3 mouse cellular contexts compared by ENCODE assay signal in genomic region chr11:106490600-106490999, GRCm38 (mm10). TPM values are rescaled to one million over a fixed set of nuclear protein-coding genes. Genes with fewer than 3 reads are reported as not detected.
DNase-seq lines count a peak whose midpoint lies in the region; TF ChIP-seq lines count a peak whose summit lies in the region.
"Not testable (repeated sequence)": the region's sequence is repeated elsewhere in the genome, so short reads cannot be mapped to it uniquely, and the experiment has no call there.

No protein-coding gene starts in this region.

- TF ChIP-seq CTCF in CH12.LX (conservative IDR thresholded peaks at IDR 0.05 in 1 of 2, IDR thresholded peaks at IDR 0.05 in 1 of 2; ENCODE audit: low read depth in 2 of 2, low read length in 2 of 2); MEL (IDR thresholded peaks at IDR 0.05 in 2 of 3, conservative IDR thresholded peaks at IDR 0.05 in 1 of 3; ENCODE audit: control insufficient read depth in 1 of 3, insufficient read depth in 1 of 3, low read depth in 2 of 3, low read length in 3 of 3, poor library complexity in 1 of 3, severe bottlenecking in 1 of 3): not testable (repeated sequence)

- not testable (repeated sequence) for H3K4me3 ChIP-seq in CH12.LX (replicated peaks in 1 of 3; ENCODE audit: low read depth in 2 of 3, low read length in 2 of 3, poor library complexity in 1 of 3); MEL (ENCODE audit: control insufficient read depth in 1 of 2, insufficient read depth in 1 of 2, low read depth in 2 of 2, low read length in 2 of 2); myocyte

- peaks cover 6 to 34% of the 10 kb centered on the region in 2 experiments for H3K4me1 ChIP-seq in CH12.LX (ENCODE audit: control insufficient read depth in 1 of 2, insufficient read depth in 2 of 2)
- not testable (repeated sequence) for H3K4me1 ChIP-seq in MEL (ENCODE audit: control insufficient read depth in 1 of 2, insufficient read depth in 2 of 2, low read length in 2 of 2)

- not testable (repeated sequence) for TF ChIP-seq RAD21 in CH12.LX (IDR thresholded peaks at IDR 0.05; ENCODE audit: low read depth, low read length); MEL (IDR thresholded peaks at IDR 0.05; ENCODE audit: low read depth, low read length)

- not testable (repeated sequence) for DNase-seq in CH12.LX (ENCODE audit: extremely low read depth); MEL (ENCODE audit: low read depth, low spot score)

- not testable (repeated sequence) for H3K9me3 ChIP-seq in CH12.LX (replicated peaks; ENCODE audit: low read length); MEL (replicated peaks; ENCODE audit: insufficient read depth, low read length)

- TF ChIP-seq EP300 in CH12.LX (IDR thresholded peaks at IDR 0.05; ENCODE audit: low read length); MEL (IDR thresholded peaks at IDR 0.05; ENCODE audit: low read depth in 1 of 2, low read length in 2 of 2): not testable (repeated sequence)

- in situ Hi-C loops in CH12.LX (cut with MboI; ENCODE audit: low pct_ligation_motif_present, low pct_unique_long_range_greater_than_20kb, low sequenced_read_pairs), result loop anchor here (10.0 kb wide), 1 partner anchor 166 kb away; no protein-coding TSS in a partner anchor

- TF ChIP-seq POLR2A in CH12.LX (IDR thresholded peaks at IDR 0.05; ENCODE audit: low read depth, low read length); MEL (IDR thresholded peaks at IDR 0.05; ENCODE audit: control insufficient read depth in 1 of 2, insufficient read depth in 1 of 2, low read depth in 1 of 2, low read length in 2 of 2, poor library complexity in 1 of 2); myocyte (IDR thresholded peaks at IDR 0.05; ENCODE audit: insufficient read length, low read depth): not testable (repeated sequence)

- H3K4me2 ChIP-seq in CH12.LX (ENCODE audit: insufficient read depth, low read depth, poor library complexity, severe bottlenecking), result not testable (repeated sequence)
- peak overlapping the region; percentile 22 for H3K4me2 ChIP-seq in myocyte (ENCODE audit: low read depth)

- not testable (repeated sequence) for H3K36me3 ChIP-seq in CH12.LX (replicated peaks in 1 of 2; ENCODE audit: control insufficient read depth in 1 of 2, insufficient read depth in 1 of 2, low read length in 1 of 2); MEL (ENCODE audit: control insufficient read depth in 1 of 2, insufficient read depth in 2 of 2, low read length in 2 of 2); myocyte (ENCODE audit: control insufficient read depth, insufficient read depth)

- H3K27me3 ChIP-seq in CH12.LX (replicated peaks); MEL (ENCODE audit: control insufficient read depth in 1 of 2, insufficient read depth in 2 of 2, low read length in 2 of 2); myocyte (ENCODE audit: control insufficient read depth, insufficient read depth, insufficient read length): not testable (repeated sequence)

- H3K9ac ChIP-seq in CH12.LX (ENCODE audit: insufficient read depth, low read depth); MEL (ENCODE audit: control insufficient read depth, low read depth, low read length, poor library complexity, severe bottlenecking): not testable (repeated sequence)

- H3K27ac ChIP-seq in CH12.LX (ENCODE audit: insufficient read depth, low read depth); MEL (ENCODE audit: control insufficient read depth, low read depth, low read length): not testable (repeated sequence)

- peaks cover 19% of the 10 kb centered on the region for H3K79me2 ChIP-seq in CH12.LX (replicated peaks; ENCODE audit: control insufficient read depth, extremely low read depth, insufficient read depth, poor library complexity, severe bottlenecking)
- H3K79me2 ChIP-seq in MEL (ENCODE audit: control insufficient read depth, insufficient read depth, low read length, poor library complexity), result peaks cover 11% of the 10 kb centered on the region
- H3K79me2 ChIP-seq in myocyte (ENCODE audit: control insufficient read depth, insufficient read depth), result peaks cover 13% of the 10 kb centered on the region

- dilution Hi-C loops in CH12.LX (cut with MboI; ENCODE audit: extremely low pct_ligation_motif_present, extremely low pct_unique_long_range_greater_than_20kb, low sequenced_read_pairs), result not testable (repeated sequence)

- H3ac ChIP-seq in myocyte (ENCODE audit: control insufficient read depth, insufficient read length), result not testable (repeated sequence)

TF ChIP-seq in CH12.LX, 34 proteins besides CTCF, POLR2A, EP300 and RAD21:
- peak; percentile 67 for TF ChIP-seq TBP (conservative IDR thresholded peaks at IDR 0.05; ENCODE audit: low read depth, low read length)

TF ChIP-seq in MEL, 35 proteins besides CTCF, POLR2A, EP300 and RAD21:
- 0 out of 2 replicates have a peak, but pooled peaks have one; percentile 24 for TF ChIP-seq TBP (IDR thresholded peaks at IDR 0.05; ENCODE audit: low read depth, low read length)

RNA-seq across cellular contexts. Expression of gene Ern1, which starts 2.9 kb away (rescaled TPM):
- 15.2 and 21.7 TPM in 2 replicates for total RNA-seq in CH12.LX (2012; rRNA removed)
- 3.0 TPM in 2 replicates for total RNA-seq in CH12.LX (2014; rRNA removed)
- 6.9 and 7.7 TPM in 2 replicates for polyA plus RNA-seq in CH12.LX (2012; ENCODE audit: insufficient read length, low read depth)
- 4.3 and 4.8 TPM in 2 replicates for total RNA-seq in MEL (2012; rRNA removed)
- 1 to 10 TPM in 1 of 2 experiments, not detected in 1; 5.7 TPM for polyA plus RNA-seq in MEL (2012; ENCODE audit: insufficient read depth in 1 of 2, insufficient read length in 2 of 2, low read depth in 1 of 2, low replicate concordance in 2 of 2, missing spikeins in 1 of 2)
- polyA plus RNA-seq in myocyte (2012; fragmentation: generic; extraction: Trizol), result 20.4 TPM
